Mouse (Mus musculus): ENCODE data around the gene Flot2. TPM values are rescaled to one million over a fixed set of nuclear protein-coding genes. Genes with fewer than 3 reads are reported as not detected.
A peak's percentile ranks its signal among the peaks of the same experiment; 100 is the strongest.

Gene Flot2
- total RNA-seq, 2 experiments from 2014 or later, result 109 to 122 TPM

DNA sequence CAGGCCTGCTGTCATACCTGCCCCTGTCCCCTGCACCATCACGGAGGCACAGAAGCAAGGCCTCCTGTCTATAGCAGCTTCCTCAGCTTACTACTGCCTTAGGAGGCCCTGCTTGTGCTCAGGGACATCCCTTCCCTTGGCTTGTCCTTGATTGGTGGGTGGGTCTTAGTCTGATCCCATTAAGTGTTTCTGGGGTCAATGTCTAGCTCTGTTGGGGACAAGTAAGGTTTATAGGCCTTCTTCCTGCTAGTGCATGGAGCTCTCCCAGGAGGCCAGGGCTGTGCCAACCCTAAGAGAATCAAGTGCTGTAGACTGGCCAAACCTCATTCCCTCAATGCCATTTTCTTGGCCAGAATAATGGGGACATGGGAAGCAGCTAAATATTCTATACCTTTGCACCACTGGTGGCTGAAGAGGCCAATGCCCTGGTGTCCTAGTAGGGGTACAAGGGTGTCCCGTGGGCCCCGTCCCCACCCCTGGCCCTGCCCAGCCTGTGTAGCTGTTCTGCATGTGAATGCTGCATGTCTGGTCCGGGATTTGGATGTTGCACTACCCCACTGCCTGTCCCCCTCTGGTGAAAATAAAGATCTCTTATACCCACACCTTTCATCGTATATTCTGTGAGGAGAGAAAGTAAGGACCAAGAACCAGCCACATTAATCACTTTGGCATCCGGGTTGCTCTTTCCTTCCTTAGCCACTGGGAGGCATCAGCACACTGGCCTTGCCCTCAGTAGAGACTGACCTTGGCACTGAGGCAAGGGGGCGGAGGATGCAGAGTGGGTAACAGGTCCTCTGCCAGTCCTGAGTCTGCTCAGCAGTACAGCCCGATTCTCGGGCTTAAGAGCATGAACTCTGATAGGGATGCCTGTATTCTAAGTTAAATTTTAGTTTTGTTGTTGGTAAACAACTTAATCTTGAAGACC lies 22.4 kb downstream of the Flot2 start:
- peak; percentile 58 to 72 for DNase-seq (ENCODE audit: low spot score in 2 of 2)

DNA sequence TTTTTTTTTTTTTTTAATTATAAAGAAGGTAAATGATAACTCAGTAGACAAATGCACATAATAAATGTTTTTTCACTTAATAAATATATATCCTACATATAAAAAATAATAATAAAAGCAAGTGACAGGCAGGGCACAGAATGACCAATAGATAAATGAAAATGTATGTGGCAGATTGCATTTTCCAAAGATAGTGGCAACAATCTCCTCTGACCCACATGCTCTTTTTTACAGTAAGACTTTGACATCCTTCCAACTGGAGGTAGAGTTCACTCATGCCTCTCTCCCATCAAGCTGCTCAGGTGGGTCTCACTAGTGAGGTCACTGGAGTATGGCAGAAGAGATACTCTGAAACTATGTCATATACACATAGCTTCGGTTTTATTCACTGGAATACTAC lies 24.8 kb downstream of the Flot2 start:
- no peak for DNase-seq (ENCODE audit: low spot score in 2 of 2)

DNA sequence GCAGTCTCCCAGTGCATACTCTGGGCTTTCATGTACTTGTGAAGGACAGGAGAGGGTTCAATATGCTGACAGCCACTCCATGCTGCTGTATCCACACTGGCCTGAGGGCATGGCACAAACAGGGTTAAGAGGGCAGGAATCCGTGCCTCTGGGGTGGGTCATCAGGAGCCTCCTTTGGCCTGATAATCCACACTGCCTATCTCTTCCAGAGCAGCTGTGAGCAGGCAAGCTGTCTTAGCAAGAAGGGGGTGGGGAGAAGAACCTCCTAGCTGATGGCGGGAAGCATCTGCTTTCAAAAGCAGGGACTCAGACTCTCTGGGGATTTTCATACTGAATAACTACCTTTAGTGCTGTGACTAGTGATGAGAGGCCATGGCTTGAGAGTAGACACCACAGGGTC lies 28.2 kb downstream of the Flot2 start:
- no peak for DNase-seq (ENCODE audit: low spot score in 2 of 2)

DNA sequence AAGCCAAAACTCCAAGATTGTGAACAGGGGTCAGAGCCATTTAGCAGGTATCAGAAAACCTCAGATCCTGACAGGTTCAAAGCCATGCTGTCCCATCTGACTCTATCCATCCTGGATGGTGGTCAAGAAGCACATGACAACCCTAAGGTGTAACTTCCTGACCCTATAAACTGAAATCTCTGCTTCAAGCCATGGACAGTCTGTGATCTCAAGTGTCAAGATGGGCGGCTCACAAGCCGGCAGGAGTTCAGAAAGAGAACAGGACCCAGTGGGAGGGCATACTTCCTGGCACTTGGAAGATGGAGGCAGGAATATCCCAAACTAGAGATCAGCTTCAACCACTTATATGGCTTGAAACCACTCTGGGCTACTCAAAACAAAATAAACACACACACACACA lies 28.9 kb downstream of the Flot2 start:
- DNase-seq (ENCODE audit: low spot score in 2 of 2), result no peak

DNA sequence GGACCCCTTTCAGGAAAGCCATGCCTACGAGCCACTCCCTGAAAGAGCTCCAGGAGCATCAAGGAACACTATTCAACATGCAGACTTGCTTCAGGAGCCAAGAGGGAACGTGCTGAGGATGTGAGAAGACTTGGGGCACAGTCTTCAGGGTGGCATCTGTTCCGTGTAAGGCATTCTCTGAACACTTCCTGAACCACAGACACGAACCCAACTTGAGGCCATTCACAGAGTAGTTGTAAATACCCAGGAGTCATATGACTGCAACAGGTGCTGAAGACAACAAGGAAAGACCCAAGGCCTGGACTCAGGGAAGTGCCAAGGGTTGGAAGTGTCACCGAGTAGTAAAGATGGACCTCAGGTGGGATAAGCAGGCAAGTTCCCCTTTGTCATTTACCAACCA lies 29.8 kb downstream of the Flot2 start:
- DNase-seq (ENCODE audit: low spot score in 2 of 2), result no peak

DNA sequence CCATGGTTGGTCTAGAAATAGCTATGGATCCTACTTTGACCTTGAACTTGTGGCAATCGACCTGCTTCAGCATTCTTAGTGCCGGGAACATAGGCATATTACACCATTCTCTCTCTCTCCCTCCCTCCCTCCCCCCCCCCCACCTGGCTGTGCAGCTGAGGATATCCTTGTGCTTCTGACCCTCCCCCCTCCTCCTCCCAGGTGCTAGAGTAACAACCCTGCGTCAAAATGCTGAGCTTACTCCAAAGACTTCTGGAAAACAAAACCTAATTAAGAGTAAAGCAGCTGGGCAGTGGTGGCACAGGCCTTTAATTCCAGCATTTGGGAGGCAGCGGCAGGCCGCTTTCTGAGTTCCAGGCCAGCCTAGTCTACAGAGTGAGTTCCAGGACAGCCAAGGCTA lies 31.4 kb downstream of the Flot2 start:
- no peak for DNase-seq (ENCODE audit: low spot score in 2 of 2)

DNA sequence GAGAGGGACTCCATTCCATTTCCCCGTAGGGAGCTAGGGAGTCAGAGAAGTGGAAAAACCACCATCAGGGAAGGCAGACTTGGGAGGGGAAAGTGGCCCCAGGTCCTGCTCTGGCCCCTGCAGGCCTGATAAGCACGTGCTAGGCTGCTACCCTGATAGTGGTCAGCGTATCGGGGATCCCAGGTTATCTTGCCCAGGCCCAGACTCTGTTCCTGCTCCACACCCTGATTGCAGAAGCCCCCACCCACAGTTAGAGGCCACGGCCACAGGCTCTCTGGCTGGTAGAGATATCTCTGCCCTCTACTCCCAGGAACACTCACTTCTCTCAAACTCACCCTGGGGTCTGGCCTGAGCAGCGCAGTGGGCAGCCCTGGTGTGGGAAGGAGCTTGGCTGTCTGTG lies 31.9 kb downstream of the Flot2 start:
- no peak for DNase-seq (ENCODE audit: low spot score in 2 of 2)

DNA sequence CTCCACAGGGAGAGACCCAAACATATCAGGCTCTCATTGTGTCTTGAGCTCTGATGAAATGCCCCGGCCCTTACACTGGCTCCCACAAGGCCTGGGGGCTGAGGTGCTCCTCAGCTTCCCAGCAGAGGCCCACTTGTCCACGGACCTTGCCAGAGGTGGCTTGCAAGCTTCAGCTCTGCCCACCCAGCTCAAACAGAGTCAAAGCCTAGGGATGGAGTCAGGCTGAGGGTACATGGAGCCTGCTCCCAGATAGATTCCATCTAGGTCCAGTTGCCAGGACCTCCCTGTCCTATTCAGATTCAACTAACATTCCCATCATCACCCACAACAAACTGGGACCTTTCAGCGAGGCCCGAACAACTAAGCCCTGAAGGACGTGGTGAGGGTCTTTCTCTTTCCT lies 34.2 kb downstream of the Flot2 start:
- no peak for DNase-seq (ENCODE audit: low spot score in 2 of 2)

DNA sequence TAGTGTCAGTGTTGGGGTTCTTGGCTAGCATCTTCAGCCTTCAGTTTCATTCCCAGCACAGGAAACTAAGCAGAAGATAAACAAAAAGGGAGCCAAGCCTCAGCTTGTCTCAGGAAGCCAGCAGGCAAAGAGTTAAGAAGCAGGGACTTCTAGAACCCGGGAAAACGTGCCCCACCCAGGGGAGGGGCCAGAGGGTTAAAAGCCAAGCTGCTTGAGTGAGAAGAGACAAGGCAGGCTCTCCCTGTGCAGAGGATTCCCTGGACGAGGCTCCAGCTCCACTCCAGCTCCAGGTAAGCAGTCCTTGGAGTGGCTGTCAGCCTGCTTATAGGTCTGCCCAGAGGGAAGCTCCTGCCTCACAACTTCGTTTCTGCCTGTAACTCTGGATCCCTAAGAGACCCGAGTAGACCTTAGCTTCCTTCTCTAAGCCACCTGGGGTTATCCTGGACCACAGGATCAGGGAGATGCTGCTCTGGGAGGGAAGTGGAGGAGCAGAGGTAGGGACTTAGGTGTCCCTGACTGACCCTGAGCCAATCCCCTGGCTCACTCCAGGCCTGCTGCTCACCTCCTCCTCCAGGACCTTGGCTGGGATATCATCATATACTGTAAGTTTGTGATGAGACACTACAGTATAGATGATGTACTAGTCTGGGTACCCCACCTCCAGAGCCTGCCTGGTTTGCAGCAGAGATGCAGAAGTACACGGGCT lies 34.8 kb downstream of the Flot2 start:
- DNase-seq (ENCODE audit: low spot score in 2 of 2), result no peak

DNA sequence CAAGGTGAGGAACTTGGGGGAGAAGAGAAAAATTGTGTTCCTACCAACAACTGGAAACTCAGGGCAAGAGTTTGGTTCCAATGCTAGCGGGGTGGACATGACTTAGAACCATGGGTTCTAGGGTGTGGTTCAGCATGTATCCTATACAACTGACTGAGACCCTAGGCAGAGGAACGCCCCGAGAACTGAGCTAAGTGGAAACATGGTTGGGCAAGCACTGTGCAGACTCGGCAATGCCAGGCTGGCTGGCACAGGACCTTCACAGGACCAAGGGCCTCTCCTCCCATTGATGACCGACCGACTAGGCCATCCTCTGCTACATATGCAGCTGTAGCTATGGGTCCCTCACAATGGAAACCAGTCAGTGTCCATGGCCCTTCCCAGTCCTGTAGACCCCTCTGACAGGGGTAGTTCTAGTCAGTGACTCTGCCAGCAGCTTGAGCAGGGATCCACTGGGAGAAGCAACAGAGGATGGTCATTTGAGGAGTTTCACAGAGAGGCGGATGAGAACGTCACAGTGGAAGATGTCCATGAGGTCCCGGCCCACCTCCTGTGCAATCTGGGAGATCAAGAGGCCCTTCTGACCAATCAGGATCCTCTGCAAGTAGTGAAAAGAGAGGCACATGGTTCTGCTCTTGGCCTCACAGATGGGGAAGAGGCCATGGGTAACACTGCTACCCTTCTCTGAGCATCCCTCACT lies 36.0 kb downstream of the Flot2 start:
- no peak for DNase-seq (ENCODE audit: low spot score in 2 of 2)

DNA sequence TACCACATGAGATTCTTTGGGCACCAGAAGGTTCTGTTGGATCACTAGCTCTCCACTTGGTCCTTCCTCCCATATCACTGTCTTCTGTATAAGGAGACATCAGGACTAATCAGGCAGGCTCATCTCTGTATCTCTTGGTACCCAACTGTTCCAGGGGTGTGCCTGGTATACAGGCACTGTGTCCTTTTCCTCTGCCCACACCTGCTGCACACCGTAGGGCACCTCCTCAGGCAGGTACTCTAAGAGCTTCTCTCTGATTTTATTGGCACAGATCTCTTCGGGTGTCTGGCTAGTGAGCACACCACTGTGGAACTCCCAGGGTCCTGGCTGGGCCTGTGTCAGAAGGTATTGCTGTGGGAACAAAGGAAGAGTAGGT lies 36.5 kb downstream of the Flot2 start:
- DNase-seq (ENCODE audit: low spot score in 2 of 2), result no peak

DNA sequence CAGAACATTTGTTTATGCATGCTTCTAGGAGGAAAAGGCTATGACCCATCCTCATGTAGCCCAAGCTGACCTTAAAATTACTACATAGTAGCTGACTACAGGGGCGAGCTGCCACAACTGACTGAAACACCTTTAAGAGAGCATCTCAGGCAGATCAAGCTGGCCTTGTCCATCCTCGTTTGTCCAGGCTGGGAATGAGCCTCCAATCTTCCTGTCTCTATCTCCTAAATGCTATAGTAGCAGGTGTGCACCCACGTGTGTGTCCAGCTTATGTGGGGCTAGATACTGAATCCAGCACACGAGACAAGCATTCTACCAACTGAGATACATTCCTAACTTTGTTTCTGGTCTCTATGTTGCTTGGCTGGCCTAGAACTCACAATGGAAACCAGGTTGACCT lies 36.9 kb downstream of the Flot2 start:
- DNase-seq (ENCODE audit: low spot score in 2 of 2), result no peak

DNA sequence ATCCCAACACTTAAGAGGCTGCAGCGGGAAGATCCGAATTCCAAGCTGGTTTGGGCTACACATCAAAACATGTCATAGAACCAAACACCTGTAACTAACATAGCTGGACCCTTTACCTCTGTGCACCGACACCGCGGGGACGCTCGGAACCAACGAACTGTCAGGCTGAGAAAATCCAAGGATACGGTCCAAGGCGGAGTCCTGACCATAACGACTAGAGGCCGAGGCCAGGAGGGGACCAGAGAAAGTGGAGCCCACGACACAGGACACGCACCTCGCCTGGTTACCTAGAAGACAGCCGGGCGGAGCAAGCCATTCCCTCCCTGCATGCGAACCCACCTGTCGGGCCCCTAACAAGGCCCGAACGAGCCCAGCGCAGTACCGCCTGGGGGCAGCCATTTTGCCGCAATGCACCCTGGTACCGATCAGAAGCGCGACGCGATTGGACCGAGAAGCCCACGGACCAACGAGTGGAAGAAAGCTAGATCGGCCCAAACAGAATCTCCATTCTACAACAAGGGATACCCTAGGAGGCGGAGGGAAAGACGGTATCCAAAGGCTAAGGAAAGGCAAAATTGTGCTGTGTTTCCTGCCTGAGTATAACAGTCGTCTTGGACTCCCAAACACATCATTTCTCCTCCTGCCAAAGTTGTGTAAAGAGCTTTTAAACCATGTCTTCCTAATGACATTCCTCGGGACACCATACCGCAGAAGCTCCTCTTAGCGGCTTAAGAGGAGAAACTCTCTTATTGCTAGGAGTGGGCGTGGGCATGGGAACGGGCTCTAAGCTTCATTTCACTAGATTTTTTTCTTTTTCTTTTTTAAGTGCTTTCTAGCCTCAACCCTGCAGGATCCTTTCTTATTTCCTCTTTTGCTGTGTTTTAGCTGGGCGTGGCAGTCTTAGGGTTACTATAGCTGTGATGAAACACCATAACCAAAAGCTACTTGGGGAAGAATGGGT lies 42.5 kb downstream of the Flot2 start, which contains the start of gene Eral1:
Gene Eral1, minus strand, starts transcription at position 423 of the 961 bp plus-strand sequence.
- peak; percentile 76 to 87 for DNase-seq (ENCODE audit: low spot score in 2 of 2)

DNA sequence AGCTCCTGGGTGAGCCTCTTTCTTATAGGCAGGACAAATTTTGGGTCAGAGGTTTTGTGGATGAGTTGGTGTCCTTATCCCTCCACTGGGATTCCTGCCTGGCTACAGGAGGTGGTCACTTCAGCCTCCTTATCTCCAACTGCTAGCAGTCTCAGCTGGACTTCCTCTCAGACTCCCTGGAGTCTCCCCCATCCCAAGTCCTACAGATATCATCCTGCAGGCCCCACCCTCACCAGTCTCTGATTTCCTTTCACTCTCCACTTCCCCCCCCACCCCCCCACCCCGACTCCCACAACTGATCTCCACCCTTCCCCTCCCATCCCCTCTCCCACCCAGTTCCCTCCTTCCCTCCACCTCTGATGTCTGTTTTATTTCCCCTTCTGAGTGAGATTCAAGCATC lies 45.9 kb downstream of the Flot2 start:
- DNase-seq (ENCODE audit: low spot score in 2 of 2), result no peak

DNA sequence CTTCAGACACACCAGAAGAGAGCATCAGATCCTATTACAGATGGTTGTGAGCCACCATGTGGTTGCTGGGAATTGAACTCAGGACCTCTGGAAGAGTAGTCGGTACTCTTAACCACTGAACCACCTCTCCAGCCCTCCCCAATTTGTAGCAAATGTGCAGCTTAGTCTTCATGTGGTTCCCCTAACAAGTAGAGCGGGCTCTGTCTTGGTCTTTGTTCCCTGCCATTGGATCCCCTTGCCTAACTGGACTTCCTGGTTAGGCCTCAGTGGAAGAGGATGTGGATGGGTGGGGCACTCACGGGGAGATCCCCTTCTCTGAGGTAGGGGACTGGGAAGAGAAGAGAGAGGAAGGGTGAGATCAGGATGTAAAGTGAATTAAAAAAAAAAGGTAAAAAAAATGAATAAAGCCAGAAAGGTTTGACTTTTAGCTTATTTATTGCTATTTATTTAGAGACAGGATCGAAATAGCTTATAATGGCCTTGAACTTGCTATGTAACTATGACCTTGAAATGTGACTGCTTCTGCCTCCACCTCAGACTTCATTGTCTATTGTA lies 49.3 kb downstream of the Flot2 start:
- no peak for DNase-seq (ENCODE audit: low spot score in 2 of 2)

DNA sequence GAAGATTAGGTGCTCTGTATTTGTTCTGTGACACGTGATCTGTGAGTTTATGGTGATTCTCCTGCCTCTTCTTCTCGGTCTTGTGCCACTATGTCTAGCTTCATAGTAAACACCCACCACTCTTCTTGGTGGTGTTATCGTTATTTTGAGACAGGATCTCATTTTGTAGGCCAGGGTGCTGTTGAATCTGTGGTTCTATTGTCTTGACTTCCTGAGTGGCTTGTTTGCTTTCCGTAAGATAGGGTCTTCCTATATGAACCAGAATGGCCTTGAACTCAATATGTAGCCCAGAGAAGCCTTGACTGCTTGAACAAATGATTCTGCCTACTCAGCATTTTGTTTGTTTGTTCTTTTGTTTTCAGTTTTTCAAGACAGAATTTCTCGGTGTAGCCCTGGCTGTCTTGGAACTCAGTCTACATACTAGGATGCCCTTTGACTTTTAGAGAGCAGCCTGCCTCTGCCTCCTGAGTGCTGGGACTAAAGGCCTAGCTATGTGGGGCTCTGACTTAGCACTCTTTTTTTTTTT lies 50.1 kb downstream of the Flot2 start:
- DNase-seq (ENCODE audit: low spot score in 2 of 2), result no peak

DNA sequence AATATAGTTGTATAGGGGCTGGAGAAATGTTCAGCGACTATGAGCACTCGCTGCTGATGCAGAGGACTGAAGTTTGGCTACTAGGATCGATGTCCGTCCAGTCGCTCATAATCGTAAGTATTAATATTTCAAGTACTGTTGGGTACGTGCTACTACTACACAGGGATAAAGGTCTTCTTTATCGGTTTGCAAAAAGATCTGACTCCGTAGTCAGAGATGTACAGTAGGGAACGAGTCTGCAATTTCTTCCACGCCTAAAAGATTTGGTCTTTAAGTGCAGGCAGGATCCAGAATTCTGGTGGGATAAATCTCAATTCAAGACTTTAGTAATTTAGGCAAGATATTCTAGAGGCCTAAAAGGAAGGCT lies 56.4 kb downstream of the Flot2 start:
- no peak for DNase-seq (ENCODE audit: low spot score in 2 of 2)

DNA sequence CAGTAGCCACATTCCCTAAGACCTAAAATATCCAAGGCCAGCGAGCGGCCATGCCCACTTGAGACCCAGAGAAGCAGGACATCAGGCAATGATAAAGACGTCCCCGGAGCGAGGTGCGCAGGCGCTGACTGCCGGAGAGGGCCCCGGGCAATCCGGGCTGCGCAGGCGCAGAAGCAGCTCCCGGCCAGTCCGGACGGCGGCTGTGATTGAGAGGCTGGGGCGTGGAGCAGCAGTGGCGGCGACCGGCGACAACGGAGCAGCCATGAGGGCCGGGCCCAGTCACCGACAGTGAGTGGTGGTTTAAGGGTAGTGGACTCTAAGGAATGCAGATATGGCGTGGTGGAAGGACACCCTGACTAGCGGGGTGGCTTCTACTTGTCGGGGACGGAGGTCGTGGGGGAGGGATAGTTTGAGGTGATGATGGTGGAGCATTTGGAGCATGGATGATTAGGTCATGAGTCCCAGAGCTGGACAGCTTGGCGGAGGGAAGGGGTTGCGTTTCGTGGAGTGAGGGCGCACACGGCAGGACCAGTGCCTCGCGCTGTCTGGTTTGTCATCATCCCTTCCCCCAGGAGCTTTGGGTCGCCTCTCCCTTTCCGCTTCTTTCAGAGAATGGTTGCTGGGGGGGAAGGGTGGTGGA lies 56.9 kb downstream of the Flot2 start, which contains the start of gene Fam222b:
Gene Fam222b, plus strand, starts transcription at position 157 of the 640 bp plus-strand sequence.
- peak; percentile 90 to 95 for DNase-seq (ENCODE audit: low spot score in 2 of 2)

DNA sequence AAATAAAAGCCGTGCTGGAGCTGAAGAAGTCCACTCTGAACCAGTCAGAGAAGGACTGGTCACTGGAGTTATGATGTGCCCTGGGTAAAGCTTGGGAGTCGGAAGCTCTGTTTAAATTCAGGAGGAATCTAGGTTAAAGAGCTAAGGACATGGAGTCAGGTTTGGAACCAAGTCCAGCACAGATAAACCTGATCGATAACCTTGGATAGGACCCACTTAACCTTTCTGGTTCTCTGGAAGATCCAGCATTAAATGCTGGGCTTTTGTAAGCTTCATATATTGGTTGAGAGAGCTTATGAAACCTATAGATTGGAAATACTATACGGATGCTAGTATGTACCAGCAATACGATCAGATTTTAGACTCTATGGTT lies 57.4 kb downstream of the Flot2 start:
- no peak for DNase-seq (ENCODE audit: low spot score in 2 of 2)

DNA sequence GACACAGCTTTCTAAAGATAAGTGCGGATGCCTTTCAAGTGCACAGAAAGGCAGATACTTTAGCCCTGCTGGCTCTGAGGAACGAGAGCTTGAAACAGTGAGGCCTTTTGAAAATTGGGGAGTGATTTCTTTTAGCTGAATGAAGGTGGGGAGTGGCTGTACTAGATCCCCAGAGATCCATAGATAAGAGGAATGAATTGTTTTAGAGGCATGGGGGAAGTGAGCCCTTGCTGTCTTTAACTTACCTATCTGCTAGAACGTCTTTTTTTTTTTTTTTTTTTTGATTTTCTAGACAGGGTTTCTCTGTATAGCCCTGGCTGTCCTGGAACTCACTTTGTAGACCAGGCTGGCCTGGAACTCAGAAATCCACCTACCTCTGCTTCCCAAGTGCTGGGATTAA lies 59.3 kb downstream of the Flot2 start:
- DNase-seq (ENCODE audit: low spot score in 2 of 2), result no peak
